Mouse (Mus musculus) G1E (cell line): Measurements from ENCODE around the gene Pip4k2b. TPM values are rescaled to one million over a fixed set of nuclear protein-coding genes. Genes with fewer than 3 reads are reported as not detected.

Source experiments
- ATAC-seq: 2 replicates; pipeline ENCODE4 v1.8.0; 2016; ENCODE audit warnings: mild to moderate bottlenecking; ENCODE audit not compliant: insufficient number of reproducible peaks, poor library complexity, low FRiP score, severe bottlenecking; ENCODE audit errors: extremely low read depth
- DNase-seq: peaks from one replicate; pipeline ENCODE4 v3.0.0; 2012; ENCODE audit warnings: low spot score
- H3K27me3 ChIP-seq: 2 replicates; pipeline ENCODE4 v1.6.1; 2012; ENCODE audit warnings: mild to moderate bottlenecking, low read length, inconsistent platforms; ENCODE audit not compliant: insufficient read depth
- H3K36me3 ChIP-seq: replicated peaks from 2 replicates; pipeline ENCODE3; 2012; ENCODE audit warnings: mild to moderate bottlenecking, inconsistent platforms
- H3K4me1 ChIP-seq: 2 replicates; pipeline ENCODE4 v1.6.1; 2012; ENCODE audit warnings: low read depth, low read length, inconsistent platforms, mixed read lengths; ENCODE audit not compliant: insufficient read depth
- H3K4me3 ChIP-seq: 2 replicates; pipeline ENCODE4 v1.5.1; 2012; ENCODE audit warnings: low read depth, mild to moderate bottlenecking, inconsistent platforms, low read length, moderate library complexity, mixed read lengths
- H3K9me3 ChIP-seq: replicated peaks from 2 replicates; pipeline ENCODE4 v1.6.1; 2012; ENCODE audit warnings: inconsistent platforms
- CTCF ChIP-seq: IDR thresholded peaks from 2 replicates; pipeline ENCODE4 v1.5.1; 2012; ENCODE audit warnings: low read depth, low read length, inconsistent platforms, mixed read lengths
- GATA1 ChIP-seq: IDR thresholded peaks from 2 replicates; pipeline ENCODE4 v1.6.1; 2012; ENCODE audit warnings: borderline replicate concordance, low read length, inconsistent platforms, mixed read lengths
- GATA2 ChIP-seq: IDR thresholded peaks from 2 replicates; pipeline ENCODE4 v1.6.1; 2012; ENCODE audit warnings: low read depth, low read length, inconsistent platforms, borderline replicate concordance
- POLR2AphosphoS5 ChIP-seq: IDR thresholded peaks from 2 replicates; pipeline ENCODE4 v1.6.1; 2012; ENCODE audit warnings: low read depth, low read length, inconsistent platforms; ENCODE audit not compliant: insufficient replicate concordance
- TAL1 ChIP-seq: conservative IDR thresholded peaks from 2 replicates; pipeline ENCODE4 v1.6.1; 2012; ENCODE audit warnings: low read depth, low read length, inconsistent platforms, mixed read lengths
- polyA plus RNA-seq: library from polyadenylated mRNA; stranded (reverse); fragments of >175 nt; gene quantifications from 2 replicates; pipeline ENCODE4 v1.2.3, GENCODE M21; 2012
- total RNA-seq, 2 experiments: library from RNA; stranded (forward) in 1 of 2; stranded (reverse) in 1 of 2; fragments of 200-1000 nt in 1 of 2; fragments of >200 nt in 1 of 2; fragmentation: Nextera tagmentation in 1 of 2; gene quantifications; 2 replicates each; pipeline ENCODE4 v1.2.3; 2014 to 2017

Gene Pip4k2b
- total and polyA plus RNA-seq, 3 experiments, result 16.7 to 25.6 (median 19.6) TPM

DNA sequence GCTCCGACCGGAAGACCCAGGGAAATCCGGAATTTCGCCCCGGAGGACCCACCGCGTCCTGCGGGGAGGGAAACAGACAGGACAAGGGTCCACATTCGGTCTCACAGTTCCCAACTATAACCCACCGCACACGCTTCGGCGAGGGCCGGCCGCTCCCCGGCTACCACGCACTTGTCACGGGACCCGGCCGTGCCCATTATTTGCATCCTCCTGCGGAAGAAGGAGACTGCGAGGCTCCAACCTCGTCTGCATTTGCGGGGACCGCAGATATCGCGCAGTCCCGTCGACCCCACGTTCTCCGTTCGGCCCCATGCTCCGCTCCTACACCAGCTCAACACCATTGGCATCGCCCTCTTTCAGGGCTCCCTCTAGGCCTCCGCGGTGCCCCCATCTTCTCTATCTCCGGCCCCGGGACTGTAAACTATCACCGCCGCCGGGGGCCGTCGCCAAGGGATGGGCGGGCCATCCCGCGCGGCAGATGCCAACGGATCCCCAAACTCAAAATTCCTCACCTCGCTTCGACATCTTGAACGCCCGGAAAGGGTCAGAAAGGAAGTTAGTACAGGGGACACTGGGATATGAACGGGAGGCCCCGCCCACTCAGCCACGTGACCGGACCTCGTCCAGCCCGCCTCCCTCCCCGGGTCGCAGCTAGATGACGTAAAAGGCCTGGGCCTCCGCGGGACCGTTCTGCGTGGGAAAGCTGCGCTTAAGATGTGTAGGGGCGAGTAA, 37.5 kb upstream of the Pip4k2b start, which contains the start of gene Rpl23:
TSS of gene Rpl23 (minus strand) at position 606 of the 732 bp plus-strand sequence.
- ATAC-seq, result peak; percentile 80
- TF ChIP-seq POLR2AphosphoS5 (peak; percentile 78; the same call in 1 of the 2 replicates), CTCF (no peak), TAL1 (no peak)
- DNase-seq, result peak; percentile 90
- Histone ChIP-seq H3K36me3 (peaks cover 50% of the 10 kb centered on the region), H3K27me3 (peaks cover 4% of the 10 kb centered on the region; the same call in 1 of the 2 replicates), H3K9me3 (0 out of 2 replicates have a peak, but pooled peaks cover 3% of the 10 kb centered on the region), H3K4me1 (peaks cover 36% of the 10 kb centered on the region), H3K4me3 (peak within 1 kb of the TSS; percentile 99)

DNA sequence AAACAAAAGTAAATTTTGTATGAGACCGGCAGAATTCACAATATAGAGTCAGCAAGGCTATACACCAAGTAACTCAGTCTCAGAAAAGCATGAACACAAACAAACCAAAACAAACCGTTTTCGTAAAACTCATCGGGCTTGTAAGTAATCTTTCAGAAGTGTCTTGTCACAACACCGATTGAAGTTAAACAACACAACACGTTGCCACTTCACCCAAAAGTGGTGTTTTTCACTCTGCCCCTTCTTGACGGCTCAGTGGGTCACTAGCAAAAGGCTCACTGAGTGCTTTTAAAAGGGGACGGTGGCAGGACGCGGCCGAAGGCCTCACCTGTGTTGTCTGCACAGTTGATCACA, 37.0 kb upstream of the Pip4k2b start:
- ATAC-seq, result no peak
- Histone ChIP-seq H3K4me1 (peaks cover 38% of the 10 kb centered on the region), H3K27me3 (0 out of 2 replicates have a peak, but pooled peaks cover under 1% of the 10 kb centered on the region), H3K36me3 (peaks cover 56% of the 10 kb centered on the region), H3K4me3 (peak overlapping the region; percentile 99), H3K9me3 (0 out of 2 replicates have a peak, but pooled peaks cover 3% of the 10 kb centered on the region)
- DNase-seq, result no peak
- TF ChIP-seq CTCF (no peak), POLR2AphosphoS5 (no peak), TAL1 (no peak), GATA1 (no peak), GATA2 (no peak)

- no peak for ATAC-seq
- DNase-seq, result no peak
- Histone ChIP-seq H3K36me3 (peaks cover 69% of the 10 kb centered on the region), H3K4me3 (peak overlapping the region; percentile 99), H3K9me3 (0 out of 2 replicates have a peak, but pooled peaks cover 3% of the 10 kb centered on the region), H3K27me3 (no peaks in the 10 kb centered on the region), H3K4me1 (peaks cover 42% of the 10 kb centered on the region)
- TF ChIP-seq GATA2 (no peak), POLR2AphosphoS5 (peak; percentile 59; the same call in 1 of the 2 replicates)
These were observed 35.6 kb upstream of the Pip4k2b start for GRCm38 (mm10) chr11:97779968-97780701.

- Histone ChIP-seq H3K9me3 (0 out of 2 replicates have a peak, but pooled peaks cover under 1% of the 10 kb centered on the region), H3K4me3 (peak overlapping the region; percentile 49; the same call in 1 of the 2 replicates), H3K4me1 (peaks cover 42% of the 10 kb centered on the region), H3K36me3 (peaks cover 69% of the 10 kb centered on the region), H3K27me3 (no peaks in the 10 kb centered on the region)
- no peak for ATAC-seq
- DNase-seq, result no peak
- TF ChIP-seq CTCF, result no peak
- TF ChIP-seq GATA1, result no peak
- no peak for TF ChIP-seq POLR2AphosphoS5
- no peak for TF ChIP-seq TAL1
- no peak for TF ChIP-seq GATA2
These were observed 34.4 kb upstream of the Pip4k2b start for GRCm38 (mm10) chr11:97778918-97779317.

DNA sequence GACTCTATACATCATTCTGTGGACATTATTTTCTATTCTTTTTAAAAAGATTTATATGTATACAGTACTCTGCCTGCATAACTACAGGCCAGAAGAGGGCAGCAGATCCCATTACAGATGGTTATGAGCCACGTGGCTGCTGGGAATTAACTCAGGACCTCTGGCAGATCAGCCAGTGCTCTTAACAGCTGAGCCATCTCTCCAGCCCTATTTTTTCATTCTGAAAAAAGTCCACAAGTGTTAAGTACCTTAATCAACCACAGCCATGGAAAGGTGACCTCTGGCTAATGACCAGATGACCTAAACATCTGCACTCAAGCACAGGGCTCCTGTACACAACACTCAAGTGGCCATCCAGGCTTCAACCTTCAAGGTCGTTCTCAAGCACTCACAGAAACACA, 32.6 kb upstream of the Pip4k2b start:
- Histone ChIP-seq H3K9me3 (no peaks in the 10 kb centered on the region), H3K27me3 (0 out of 2 replicates have a peak, but pooled peaks cover 3% of the 10 kb centered on the region), H3K4me3 (no peak overlapping the region), H3K4me1 (peaks cover 34% of the 10 kb centered on the region), H3K36me3 (peaks cover 69% of the 10 kb centered on the region)
- TF ChIP-seq POLR2AphosphoS5, result no peak
- no peak for TF ChIP-seq GATA2
- no peak for TF ChIP-seq GATA1
- no peak for TF ChIP-seq TAL1
- no peak for TF ChIP-seq CTCF
- DNase-seq, result no peak
- peak; percentile 37; the same call in 1 of the 2 replicates for ATAC-seq

- ATAC-seq (no peak), DNase-seq (no peak)
- peaks cover 34% of the 10 kb centered on the region for H3K4me1 ChIP-seq
- H3K4me3 ChIP-seq, result no peak overlapping the region
- TF ChIP-seq GATA2 (no peak), GATA1 (no peak), POLR2AphosphoS5 (peak; percentile 87; the same call in 1 of the 2 replicates), CTCF (no peak), TAL1 (no peak)
- peaks cover 66% of the 10 kb centered on the region for H3K36me3 ChIP-seq
- H3K27me3 ChIP-seq, result 0 out of 2 replicates have a peak, but pooled peaks cover 3% of the 10 kb centered on the region
- H3K9me3 ChIP-seq, result no peaks in the 10 kb centered on the region
These were observed 32.1 kb upstream of the Pip4k2b start for GRCm38 (mm10) chr11:97776497-97777128.
